Mouse (Mus musculus): ENCODE data around the gene Snrpf. TPM values are rescaled to one million over a fixed set of nuclear protein-coding genes. Genes with fewer than 3 reads are reported as not detected.

The Snrpf gene
- total and polyA plus RNA-seq, 3 experiments, result 54.7 to 138 (median 85.8) TPM

DNA sequence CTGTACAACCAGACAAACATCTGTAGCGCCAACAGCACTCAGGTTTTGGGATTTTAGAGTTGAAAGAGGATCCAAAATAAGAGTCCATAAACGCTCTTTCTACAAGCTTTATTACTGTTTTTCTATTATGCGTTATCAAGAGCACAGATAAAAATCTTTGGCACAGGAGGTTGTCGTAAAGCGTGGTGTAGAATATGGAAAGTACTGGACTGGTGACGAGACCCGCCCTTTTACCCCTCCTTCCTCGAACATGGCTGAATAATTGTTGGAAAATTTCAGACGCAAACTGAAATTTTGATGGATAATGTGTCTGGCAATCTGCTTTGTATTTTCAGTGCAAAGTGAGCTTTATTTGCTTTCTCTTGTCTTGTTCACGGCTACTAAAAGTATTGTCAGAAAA is 34.6 kb upstream of the Snrpf start:
- TF ChIP-seq GATA2 (IDR thresholded peaks at IDR 0.05; ENCODE audit: borderline replicate concordance, low read depth, low read length) (no peak), GATA1 (IDR thresholded peaks at IDR 0.05; ENCODE audit: borderline replicate concordance, low read length) (no peak), POLR2AphosphoS5 (IDR thresholded peaks at IDR 0.05; ENCODE audit: insufficient replicate concordance, low read depth, low read length) (no peak), TAL1 (conservative IDR thresholded peaks at IDR 0.05; ENCODE audit: low read depth, low read length) (no peak), CTCF (IDR thresholded peaks at IDR 0.05; ENCODE audit: low read depth, low read length) (no peak)
- Histone ChIP-seq H3K9me3 (replicated peaks) (no peaks in the 10 kb centered on the region), H3K27me3 (ENCODE audit: insufficient read depth, low read length) (no peaks in the 10 kb centered on the region), H3K4me3 (ENCODE audit: low read depth, low read length) (no peak overlapping the region), H3K4me1 (ENCODE audit: insufficient read depth, low read depth, low read length) (no peaks in the 10 kb centered on the region), H3K36me3 (replicated peaks) (no peaks in the 10 kb centered on the region)
- ATAC-seq (ENCODE audit: extremely low read depth, insufficient number of reproducible peaks, low FRiP score, poor library complexity, severe bottlenecking) (no peak), DNase-seq (ENCODE audit: low spot score) (no peak)

DNA sequence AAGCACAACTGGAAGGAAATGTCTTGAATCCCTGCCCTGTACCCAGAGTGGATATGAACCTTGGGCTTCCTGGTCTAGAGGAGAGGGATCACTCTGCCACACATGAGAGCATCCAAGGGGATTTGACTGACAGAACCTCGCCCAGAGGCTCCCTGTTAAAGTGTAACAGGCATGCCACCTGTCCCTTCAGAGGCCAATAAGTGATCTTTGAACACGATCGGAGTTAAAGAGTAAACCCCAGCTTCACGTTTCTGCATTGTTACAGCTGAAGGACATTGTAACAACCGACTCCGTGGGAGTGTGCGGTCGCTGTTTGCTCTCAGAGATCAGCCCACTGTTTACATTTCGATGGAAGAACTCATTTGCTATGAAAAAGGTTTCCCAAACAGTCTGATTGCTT is 34.2 kb upstream of the Snrpf start:
- H3K4me1 ChIP-seq (ENCODE audit: insufficient read depth, low read depth, low read length), result no peaks in the 10 kb centered on the region
- ATAC-seq (ENCODE audit: extremely low read depth, insufficient number of reproducible peaks, low FRiP score, poor library complexity, severe bottlenecking) (no peak), DNase-seq (ENCODE audit: low spot score) (no peak)
- TF ChIP-seq GATA2 (IDR thresholded peaks at IDR 0.05; ENCODE audit: borderline replicate concordance, low read depth, low read length) (no peak), CTCF (IDR thresholded peaks at IDR 0.05; ENCODE audit: low read depth, low read length) (no peak), GATA1 (IDR thresholded peaks at IDR 0.05; ENCODE audit: borderline replicate concordance, low read length) (no peak), TAL1 (conservative IDR thresholded peaks at IDR 0.05; ENCODE audit: low read depth, low read length) (no peak), POLR2AphosphoS5 (IDR thresholded peaks at IDR 0.05; ENCODE audit: insufficient replicate concordance, low read depth, low read length) (no peak)
- H3K27me3 ChIP-seq (ENCODE audit: insufficient read depth, low read length), result no peaks in the 10 kb centered on the region
- H3K36me3 ChIP-seq (replicated peaks), result no peaks in the 10 kb centered on the region
- H3K9me3 ChIP-seq (replicated peaks), result no peaks in the 10 kb centered on the region
- H3K4me3 ChIP-seq (ENCODE audit: low read depth, low read length), result no peak overlapping the region

DNA sequence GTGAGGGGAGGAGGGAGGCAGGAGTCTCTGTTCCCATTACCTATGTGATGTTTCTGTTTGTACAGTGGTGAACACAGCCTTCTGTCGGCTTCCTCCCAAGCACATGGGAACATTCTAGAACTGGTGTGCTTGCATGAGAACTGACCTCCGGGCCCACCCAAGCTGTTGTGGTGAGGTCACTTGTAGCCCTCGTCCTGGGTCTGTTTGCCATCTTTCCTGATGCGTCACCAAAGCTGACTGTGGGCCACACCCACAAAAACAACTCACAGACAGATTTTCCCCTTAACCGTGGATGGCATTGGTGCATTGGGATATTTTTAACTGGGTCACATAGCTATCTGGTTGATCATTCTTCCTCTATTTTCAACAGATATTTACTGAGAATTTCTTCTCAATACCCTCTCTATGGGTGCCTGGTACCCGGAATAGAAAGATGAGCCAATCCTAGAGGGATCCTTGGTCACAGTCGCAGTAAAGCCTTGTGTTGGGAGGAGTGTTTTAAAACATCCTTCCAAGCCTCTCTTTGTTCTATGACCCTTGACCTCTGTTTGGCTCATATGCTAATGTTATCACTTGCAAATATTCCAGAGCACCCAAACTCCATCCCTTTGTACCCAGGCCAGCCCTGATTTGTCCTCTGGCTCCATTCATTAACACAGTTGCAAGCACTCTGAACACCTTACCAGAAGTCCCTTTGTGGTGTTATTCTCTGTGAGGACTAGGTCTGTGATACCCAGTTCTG is 31.1 kb upstream of the Snrpf start:
- DNase-seq (ENCODE audit: low spot score), result no peak
- no peaks in the 10 kb centered on the region for H3K27me3 ChIP-seq (ENCODE audit: insufficient read depth, low read length)
- H3K4me1 ChIP-seq (ENCODE audit: insufficient read depth, low read depth, low read length), result no peaks in the 10 kb centered on the region
- TF ChIP-seq GATA2 (IDR thresholded peaks at IDR 0.05; ENCODE audit: borderline replicate concordance, low read depth, low read length) (no peak), GATA1 (IDR thresholded peaks at IDR 0.05; ENCODE audit: borderline replicate concordance, low read length) (no peak), POLR2AphosphoS5 (IDR thresholded peaks at IDR 0.05; ENCODE audit: insufficient replicate concordance, low read depth, low read length) (no peak), CTCF (IDR thresholded peaks at IDR 0.05; ENCODE audit: low read depth, low read length) (no peak), TAL1 (conservative IDR thresholded peaks at IDR 0.05; ENCODE audit: low read depth, low read length) (no peak)
- no peaks in the 10 kb centered on the region for H3K9me3 ChIP-seq (replicated peaks)
- no peak for ATAC-seq (ENCODE audit: extremely low read depth, insufficient number of reproducible peaks, low FRiP score, poor library complexity, severe bottlenecking)
- H3K4me3 ChIP-seq (ENCODE audit: low read depth, low read length), result no peak overlapping the region
- no peaks in the 10 kb centered on the region for H3K36me3 ChIP-seq (replicated peaks)

DNA sequence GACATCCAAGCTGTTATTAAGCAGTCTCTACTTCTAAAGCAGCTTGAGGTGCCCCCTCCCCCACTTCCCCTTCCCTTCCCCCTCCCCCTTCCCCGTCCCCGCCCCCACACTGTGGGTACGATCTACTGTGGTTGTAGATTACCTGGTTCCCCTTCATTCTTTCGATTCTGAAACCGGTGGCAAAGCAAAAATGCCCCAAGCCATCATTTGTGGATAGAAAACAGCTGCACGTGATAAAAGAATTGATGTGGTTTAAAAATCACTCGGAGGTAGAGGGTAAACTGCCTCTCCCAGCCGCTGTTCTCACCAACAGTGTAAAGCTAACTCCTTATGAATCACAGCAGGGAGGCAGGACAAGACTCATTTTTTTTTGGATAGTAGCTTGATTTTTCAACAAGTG is 25.3 kb upstream of the Snrpf start:
- no peaks in the 10 kb centered on the region for H3K36me3 ChIP-seq (replicated peaks)
- H3K4me1 ChIP-seq (ENCODE audit: insufficient read depth, low read depth, low read length), result no peaks in the 10 kb centered on the region
- no peaks in the 10 kb centered on the region for H3K9me3 ChIP-seq (replicated peaks)
- H3K4me3 ChIP-seq (ENCODE audit: low read depth, low read length), result no peak overlapping the region
- no peaks in the 10 kb centered on the region for H3K27me3 ChIP-seq (ENCODE audit: insufficient read depth, low read length)
- ATAC-seq (ENCODE audit: extremely low read depth, insufficient number of reproducible peaks, low FRiP score, poor library complexity, severe bottlenecking), result no peak
- no peak for DNase-seq (ENCODE audit: low spot score)
- TF ChIP-seq POLR2AphosphoS5 (IDR thresholded peaks at IDR 0.05; ENCODE audit: insufficient replicate concordance, low read depth, low read length) (no peak), GATA1 (IDR thresholded peaks at IDR 0.05; ENCODE audit: borderline replicate concordance, low read length) (no peak), GATA2 (IDR thresholded peaks at IDR 0.05; ENCODE audit: borderline replicate concordance, low read depth, low read length) (no peak), TAL1 (conservative IDR thresholded peaks at IDR 0.05; ENCODE audit: low read depth, low read length) (no peak), CTCF (IDR thresholded peaks at IDR 0.05; ENCODE audit: low read depth, low read length) (no peak)

DNA sequence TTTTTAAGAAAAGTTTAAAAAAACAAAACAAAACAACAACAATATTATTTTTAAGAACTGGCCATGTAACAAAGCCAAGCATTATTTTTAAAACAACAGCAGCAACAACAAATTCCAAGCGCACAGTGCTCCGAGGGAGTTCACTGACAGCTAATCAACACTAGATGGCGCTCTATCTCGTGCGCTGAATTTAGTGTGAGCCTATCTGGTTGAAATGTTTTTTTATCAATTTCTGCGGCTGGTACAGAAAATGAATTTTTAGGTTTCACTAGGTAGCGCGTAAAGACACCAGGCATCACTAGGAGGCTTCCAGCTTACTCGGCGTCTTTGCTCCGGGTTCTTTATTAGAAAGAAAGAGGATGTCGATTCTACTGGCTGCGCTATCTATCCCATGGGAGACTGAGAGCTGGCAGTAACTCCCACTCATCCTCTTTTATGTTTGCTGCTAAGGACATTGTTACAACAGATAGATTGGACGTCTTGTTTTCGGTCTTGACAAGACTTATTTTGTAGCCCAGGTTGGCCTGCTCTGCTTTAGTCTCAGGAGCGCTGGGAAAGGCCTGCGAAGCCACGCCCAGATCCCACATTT is 22.0 kb upstream of the Snrpf start:
- ATAC-seq (ENCODE audit: extremely low read depth, insufficient number of reproducible peaks, low FRiP score, poor library complexity, severe bottlenecking) (no peak), DNase-seq (ENCODE audit: low spot score) (no peak)
- Histone ChIP-seq H3K27me3 (ENCODE audit: insufficient read depth, low read length) (no peaks in the 10 kb centered on the region), H3K4me1 (ENCODE audit: insufficient read depth, low read depth, low read length) (no peaks in the 10 kb centered on the region), H3K36me3 (replicated peaks) (no peaks in the 10 kb centered on the region), H3K9me3 (replicated peaks) (peaks cover 3% of the 10 kb centered on the region), H3K4me3 (ENCODE audit: low read depth, low read length) (no peak overlapping the region)
- TF ChIP-seq POLR2AphosphoS5 (IDR thresholded peaks at IDR 0.05; ENCODE audit: insufficient replicate concordance, low read depth, low read length) (no peak), TAL1 (conservative IDR thresholded peaks at IDR 0.05; ENCODE audit: low read depth, low read length) (no peak), CTCF (IDR thresholded peaks at IDR 0.05; ENCODE audit: low read depth, low read length) (no peak), GATA2 (IDR thresholded peaks at IDR 0.05; ENCODE audit: borderline replicate concordance, low read depth, low read length) (no peak), GATA1 (IDR thresholded peaks at IDR 0.05; ENCODE audit: borderline replicate concordance, low read length) (no peak)

DNA sequence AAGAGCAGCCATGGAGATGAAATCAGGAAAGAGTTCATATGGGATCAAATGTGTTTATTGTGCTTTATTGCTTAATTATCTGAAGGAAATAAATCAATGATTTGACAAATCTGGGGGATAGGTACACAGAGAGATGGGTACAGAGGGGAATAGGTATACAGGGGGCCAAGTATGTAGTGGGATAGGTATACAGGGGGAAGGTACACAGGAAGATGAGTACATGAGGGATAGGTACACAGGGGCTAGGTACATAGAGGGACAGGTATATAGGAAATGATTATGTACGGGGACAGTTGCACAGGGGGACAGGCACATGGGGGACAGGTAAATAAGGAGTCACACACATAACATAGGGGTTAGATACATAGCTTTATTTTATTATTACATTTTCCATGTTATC is 21.4 kb upstream of the Snrpf start:
- ATAC-seq (ENCODE audit: extremely low read depth, insufficient number of reproducible peaks, low FRiP score, poor library complexity, severe bottlenecking) (no peak), DNase-seq (ENCODE audit: low spot score) (no peak)
- Histone ChIP-seq H3K4me1 (ENCODE audit: insufficient read depth, low read depth, low read length) (no peaks in the 10 kb centered on the region), H3K4me3 (ENCODE audit: low read depth, low read length) (no peak overlapping the region), H3K27me3 (ENCODE audit: insufficient read depth, low read length) (no peaks in the 10 kb centered on the region), H3K9me3 (replicated peaks) (peaks cover 3% of the 10 kb centered on the region), H3K36me3 (replicated peaks) (no peaks in the 10 kb centered on the region)
- no peak for TF ChIP-seq TAL1 (conservative IDR thresholded peaks at IDR 0.05; ENCODE audit: low read depth, low read length)
- no peak for TF ChIP-seq POLR2AphosphoS5 (IDR thresholded peaks at IDR 0.05; ENCODE audit: insufficient replicate concordance, low read depth, low read length)
- TF ChIP-seq GATA2 (IDR thresholded peaks at IDR 0.05; ENCODE audit: borderline replicate concordance, low read depth, low read length), result no peak
- no peak for TF ChIP-seq CTCF (IDR thresholded peaks at IDR 0.05; ENCODE audit: low read depth, low read length)
- TF ChIP-seq GATA1 (IDR thresholded peaks at IDR 0.05; ENCODE audit: borderline replicate concordance, low read length), result no peak

Measured in G1E (cell line).